Mouse (Mus musculus) ES-Bruce4 (cell line): ENCODE measurements around the gene Ntm. TPM values are rescaled to one million over a fixed set of nuclear protein-coding genes. Genes with fewer than 3 reads are reported as not detected.

ENCODE experiments used
- H3K27ac ChIP-seq: 2 replicates; pipeline ENCODE4 v1.5.1; 2012; ENCODE audit warnings: low read length, inconsistent platforms; ENCODE audit not compliant: insufficient read depth
- H3K27me3 ChIP-seq: 2 replicates; pipeline ENCODE4 v1.6.1; 2012; ENCODE audit warnings: mild to moderate bottlenecking, low read length, inconsistent platforms; ENCODE audit not compliant: control insufficient read depth, poor library complexity, insufficient read depth, severe bottlenecking
- H3K36me3 ChIP-seq: 2 replicates; pipeline ENCODE4 v1.6.1; 2012; ENCODE audit warnings: inconsistent platforms, mild to moderate bottlenecking, low read length, moderate library complexity; ENCODE audit not compliant: control insufficient read depth, poor library complexity, insufficient read depth, severe bottlenecking
- H3K4me1 ChIP-seq: one replicate; pipeline ENCODE4 v1.8.1; 2011; ENCODE audit warnings: low read length; ENCODE audit not compliant: control insufficient read depth, insufficient read depth
- H3K4me3 ChIP-seq: 2 replicates; pipeline ENCODE4 v1.5.1; 2011; ENCODE audit warnings: low read depth, mild to moderate bottlenecking, low read length
- H3K9ac ChIP-seq: 2 replicates; pipeline ENCODE4 v1.6.1; 2012; ENCODE audit warnings: low read depth, mild to moderate bottlenecking, inconsistent platforms; ENCODE audit not compliant: poor library complexity, severe bottlenecking
- H3K9me3 ChIP-seq: replicated peaks from 2 replicates; pipeline ENCODE4 v1.6.1; 2012; ENCODE audit warnings: mild to moderate bottlenecking, low read length, inconsistent platforms; ENCODE audit not compliant: control insufficient read depth, poor library complexity, insufficient read depth, severe bottlenecking
- CTCF ChIP-seq: IDR thresholded peaks from one replicate; pipeline ENCODE4 v1.8.1; 2011; ENCODE audit warnings: low read depth, low read length
- EP300 ChIP-seq: IDR thresholded peaks from 2 replicates; pipeline ENCODE4 v1.6.1; 2011; ENCODE audit warnings: low read depth, low read length; ENCODE audit not compliant: insufficient read depth
- POLR2A ChIP-seq: IDR thresholded peaks from one replicate; pipeline ENCODE4 v1.8.1; 2011; ENCODE audit warnings: low read length; ENCODE audit not compliant: insufficient read depth
- polyA plus RNA-seq: library from polyadenylated mRNA; stranded (reverse); fragments of >200 nt; gene quantifications from 2 replicates; pipeline ENCODE4 v1.2.4, GENCODE M21; 2011; ENCODE audit warnings: low read depth; ENCODE audit not compliant: missing spikeins, insufficient read depth, insufficient read length

Gene Ntm
- polyA plus RNA-seq, 1 experiment, result 0.82 TPM

DNA sequence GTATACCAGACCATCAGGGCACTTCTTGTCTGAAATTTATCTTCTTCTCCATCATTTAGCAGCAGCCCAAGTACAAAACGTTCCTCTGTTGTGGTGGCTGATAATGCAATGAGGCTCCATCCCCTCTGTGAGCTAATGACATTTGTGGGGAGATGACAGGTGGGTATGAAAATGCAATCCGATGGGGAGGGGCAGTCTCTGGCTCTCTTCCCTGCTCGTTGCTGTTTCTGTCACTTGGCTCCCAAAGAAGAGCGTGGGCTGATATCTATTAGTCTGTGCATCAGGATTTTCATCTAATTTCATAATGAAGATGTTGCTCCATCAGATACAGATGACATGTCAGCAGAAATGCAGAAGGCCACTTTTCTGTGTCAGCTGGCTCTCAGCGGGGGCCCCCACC, 523.5 kb downstream of the Ntm start:
- TF ChIP-seq EP300 (no peak), CTCF (no peak), POLR2A (no peak)
- no peak overlapping the region for H3K4me3 ChIP-seq
- no peak overlapping the region for H3K27ac ChIP-seq
- no peaks in the 10 kb centered on the region for H3K9me3 ChIP-seq
- H3K36me3 ChIP-seq, result no peaks in the 10 kb centered on the region
- H3K27me3 ChIP-seq, result no peaks in the 10 kb centered on the region
- H3K4me1 ChIP-seq, result no peaks in the 10 kb centered on the region
- H3K9ac ChIP-seq, result no peak overlapping the region

DNA sequence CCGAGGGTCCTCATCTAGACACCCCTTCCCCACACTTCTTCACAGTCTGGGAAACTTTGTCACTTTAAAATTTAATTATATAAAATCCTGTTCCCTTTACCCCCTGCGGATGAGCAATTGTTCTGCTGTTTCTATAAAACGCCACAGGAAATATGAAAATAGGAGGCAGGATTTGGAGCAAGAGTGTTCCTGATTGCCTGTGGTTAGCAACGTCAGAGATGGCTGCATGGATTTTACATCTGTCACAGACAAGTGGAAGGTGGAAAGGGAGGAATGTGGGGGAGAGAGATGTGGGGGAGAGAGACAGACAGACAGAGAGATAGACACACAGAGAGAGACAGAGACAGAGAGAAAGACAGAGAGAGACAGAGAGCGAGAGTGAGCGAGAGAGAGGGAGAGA, 528.3 kb downstream of the Ntm start:
- no peak overlapping the region for H3K27ac ChIP-seq
- TF ChIP-seq CTCF (no peak), EP300 (no peak), POLR2A (no peak)
- H3K36me3 ChIP-seq, result no peaks in the 10 kb centered on the region
- peaks cover 2% of the 10 kb centered on the region for H3K4me1 ChIP-seq
- no peak overlapping the region for H3K4me3 ChIP-seq
- no peak overlapping the region for H3K9ac ChIP-seq
- H3K9me3 ChIP-seq, result no peaks in the 10 kb centered on the region; the same call in 1 of the 2 replicates
- no peaks in the 10 kb centered on the region for H3K27me3 ChIP-seq

DNA sequence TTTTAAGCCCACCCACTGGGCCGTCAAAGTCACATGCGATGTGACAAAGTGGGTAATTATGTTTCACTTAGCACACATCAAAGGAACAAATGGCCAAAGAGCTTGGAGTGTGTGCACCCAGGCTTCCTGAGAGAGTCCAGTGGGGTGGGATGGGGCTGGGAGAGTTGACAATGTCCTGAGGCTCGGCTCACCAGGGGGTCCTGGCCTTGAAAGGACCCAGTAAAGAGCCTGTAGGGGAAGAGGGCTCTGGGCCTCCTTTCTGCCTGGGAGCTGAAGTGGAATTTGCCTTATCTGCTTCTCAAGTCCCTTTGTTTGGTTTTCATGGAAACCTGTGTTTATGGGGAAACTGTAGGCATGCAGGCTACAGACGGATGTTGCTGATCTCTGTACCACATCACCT, 529.0 kb downstream of the Ntm start:
- no peak for TF ChIP-seq EP300
- TF ChIP-seq POLR2A, result no peak
- TF ChIP-seq CTCF, result no peak
- Histone ChIP-seq H3K4me1 (peaks cover 2% of the 10 kb centered on the region), H3K36me3 (no peaks in the 10 kb centered on the region), H3K9ac (no peak overlapping the region), H3K4me3 (no peak overlapping the region), H3K9me3 (no peaks in the 10 kb centered on the region; the same call in 1 of the 2 replicates), H3K27ac (no peak overlapping the region), H3K27me3 (no peaks in the 10 kb centered on the region)

DNA sequence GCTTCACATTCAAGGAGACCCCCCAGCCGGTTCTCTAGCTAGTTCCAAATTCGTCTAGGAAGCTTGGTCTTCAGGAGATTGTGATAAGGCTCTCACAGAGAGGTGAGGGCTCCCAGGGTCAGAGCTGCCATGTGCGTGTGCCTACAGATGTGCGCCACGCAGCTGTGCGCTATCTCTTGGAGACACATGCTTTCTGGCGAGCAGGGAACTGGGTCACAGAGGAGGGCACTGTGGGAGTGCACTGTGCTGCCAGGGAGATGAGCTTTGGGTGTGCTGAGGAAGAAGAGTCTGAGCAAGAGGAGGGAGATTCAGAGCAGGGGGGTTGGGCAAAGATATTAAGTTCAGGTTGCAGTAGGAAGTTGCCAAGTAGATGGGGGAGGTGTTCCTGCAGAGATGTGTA, 529.8 kb downstream of the Ntm start:
- H3K9me3 ChIP-seq, result no peaks in the 10 kb centered on the region; the same call in 1 of the 2 replicates
- H3K27ac ChIP-seq, result no peak overlapping the region
- TF ChIP-seq CTCF (no peak), POLR2A (no peak), EP300 (no peak)
- H3K4me3 ChIP-seq, result no peak overlapping the region
- peaks cover 2% of the 10 kb centered on the region for H3K4me1 ChIP-seq
- peaks cover 1% of the 10 kb centered on the region; the same call in 1 of the 2 replicates for H3K27me3 ChIP-seq
- no peak overlapping the region for H3K9ac ChIP-seq
- H3K36me3 ChIP-seq, result no peaks in the 10 kb centered on the region

GRCm38 (mm10) chr9:29431590-29431989, 531.4 kb downstream of the Ntm start:
- Histone ChIP-seq H3K36me3 (no peaks in the 10 kb centered on the region), H3K4me3 (no peak overlapping the region), H3K9ac (no peak overlapping the region), H3K27ac (no peak overlapping the region), H3K27me3 (peaks cover 1% of the 10 kb centered on the region; the same call in 1 of the 2 replicates), H3K4me1 (peaks cover 2% of the 10 kb centered on the region), H3K9me3 (no peaks in the 10 kb centered on the region; the same call in 1 of the 2 replicates)
- TF ChIP-seq CTCF (no peak), POLR2A (no peak)

GRCm38 (mm10) chr9:29430189-29430588, 532.8 kb downstream of the Ntm start:
- no peak overlapping the region for H3K9ac ChIP-seq
- no peak overlapping the region for H3K4me3 ChIP-seq
- TF ChIP-seq POLR2A (no peak), EP300 (no peak), CTCF (no peak)
- peaks cover 2% of the 10 kb centered on the region for H3K4me1 ChIP-seq
- H3K36me3 ChIP-seq, result no peaks in the 10 kb centered on the region
- peaks cover 1% of the 10 kb centered on the region; the same call in 1 of the 2 replicates for H3K27me3 ChIP-seq
- no peak overlapping the region for H3K27ac ChIP-seq
- no peaks in the 10 kb centered on the region; the same call in 1 of the 2 replicates for H3K9me3 ChIP-seq
